Mouse (Mus musculus): ENCODE data around the gene Trp53rka.

- TF ChIP-seq POLR2A (IDR thresholded peaks at IDR 0.05; ENCODE audit: borderline replicate concordance, control insufficient read depth, low read depth, low read length) (no peak), CTCF (IDR thresholded peaks at IDR 0.05; ENCODE audit: control insufficient read depth, insufficient read depth, low read length) (no peak)
Measured at GRCm38 (mm10) chr2:165473003-165473402, 20.1 kb downstream of the Trp53rka start, which contains the start of gene Slc13a3.
